Mouse (Mus musculus): ENCODE results near the gene Ccdc157. TPM values are rescaled to one million over a fixed set of nuclear protein-coding genes. Genes with fewer than 3 reads are reported as not detected.

Ccdc157 gene
- polyA plus RNA-seq, 1 experiment from 2014 or later = 2.6 TPM

Small RNA genes within 50 kb of the gene (microRNA-seq; reads per million reads assigned to microRNA genes)
- gene Mir3060 (ENCODE audit: borderline number of aligned reads) = 4.2 reads per million, percentile 35 among the genes with 10 or more reads in this experiment

Other genes starting within 250 kb of the Ccdc157 start
- 2.9 and 3.0 TPM in 2 replicates for gene Slc35e4, start 245.6 kb downstream of the Ccdc157 start, polyA plus RNA-seq (2014; fragmentation: Nextera tagmentation; extraction: Ambion mirVana)
- 71.2 and 72.5 TPM in 2 replicates for gene Tcn2, start 228.1 kb downstream of the Ccdc157 start, polyA plus RNA-seq (2014; fragmentation: Nextera tagmentation; extraction: Ambion mirVana)
- gene Pes1, start 196.3 kb downstream of the Ccdc157 start, polyA plus RNA-seq (2014; fragmentation: Nextera tagmentation; extraction: Ambion mirVana) = 48.2 and 51.5 TPM in 2 replicates
- 0.17 and 0.18 TPM in 2 replicates for gene 4930556J24Rik, start 183.5 kb downstream of the Ccdc157 start, polyA plus RNA-seq (2014; fragmentation: Nextera tagmentation; extraction: Ambion mirVana)
- gene Gal3st1, start 176.7 kb downstream of the Ccdc157 start, polyA plus RNA-seq (2014; fragmentation: Nextera tagmentation; extraction: Ambion mirVana) = 0.14 and 0.19 TPM in 2 replicates
- not detected in 2 replicates for gene Sec14l4, start 128.8 kb downstream of the Ccdc157 start, polyA plus RNA-seq (2014; fragmentation: Nextera tagmentation; extraction: Ambion mirVana)
- gene Sec14l3, start 95.5 kb downstream of the Ccdc157 start, polyA plus RNA-seq (2014; fragmentation: Nextera tagmentation; extraction: Ambion mirVana) = not detected in 2 replicates
- 20.8 and 21.0 TPM in 2 replicates for gene Mtfp1, start 64.8 kb downstream of the Ccdc157 start, polyA plus RNA-seq (2014; fragmentation: Nextera tagmentation; extraction: Ambion mirVana)
- gene Sec14l2, start 36.9 kb downstream of the Ccdc157 start, polyA plus RNA-seq (2014; fragmentation: Nextera tagmentation; extraction: Ambion mirVana) = 0.93 and 1.1 TPM in 2 replicates
- gene Rnf215, start 25.1 kb downstream of the Ccdc157 start, polyA plus RNA-seq (2014; fragmentation: Nextera tagmentation; extraction: Ambion mirVana) = 13.7 and 15.3 TPM in 2 replicates
- 44.7 and 47.9 TPM in 2 replicates for gene Sf3a1, start 57 bp upstream of the Ccdc157 start, polyA plus RNA-seq (2014; fragmentation: Nextera tagmentation; extraction: Ambion mirVana)
- gene Tbc1d10a, start 26.5 kb upstream of the Ccdc157 start, polyA plus RNA-seq (2014; fragmentation: Nextera tagmentation; extraction: Ambion mirVana) = 8.5 and 10.1 TPM in 2 replicates
- 2.2 and 2.5 TPM in 2 replicates for gene Castor1, start 57.9 kb upstream of the Ccdc157 start, polyA plus RNA-seq (2014; fragmentation: Nextera tagmentation; extraction: Ambion mirVana)
- 0.10 and 0.11 TPM in 2 replicates for gene Osm, start 76.1 kb upstream of the Ccdc157 start, polyA plus RNA-seq (2014; fragmentation: Nextera tagmentation; extraction: Ambion mirVana)
- 0.06 and 0.11 TPM in 2 replicates for gene Lif, start 97.3 kb upstream of the Ccdc157 start, polyA plus RNA-seq (2014; fragmentation: Nextera tagmentation; extraction: Ambion mirVana)